Mouse (Mus musculus) megakaryocyte, embryonic 14.5 days (primary cell): ENCODE data around the gene Gm17728.

Source experiments
- FLI1 ChIP-seq: IDR thresholded peaks from 2 replicates; pipeline ENCODE4 v1.6.1; 2012; ENCODE audit warnings: low read length, inconsistent platforms, mixed read lengths
- GATA1 ChIP-seq: IDR thresholded peaks from 3 replicates; pipeline ENCODE4 v1.6.1; 2012; ENCODE audit warnings: mixed read lengths, low read length, inconsistent platforms, borderline replicate concordance

- TF ChIP-seq GATA1 = no peak
- no peak for TF ChIP-seq FLI1
Observed at GRCm38 (mm10) chr17:9439997-9440655, 18.3 kb downstream of the Gm17728 start.
